Mouse (Mus musculus) testis, adult 2 months (tissue): Measurements from ENCODE around the gene Dytn.

Source experiments
- CTCF ChIP-seq: fragments of 200-500 bp; IDR thresholded peaks from 2 replicates; pipeline ENCODE4 v1.5.1; 2012; ENCODE audit warnings: low read depth, mild to moderate bottlenecking, inconsistent platforms, low read length, moderate library complexity; ENCODE audit not compliant: control insufficient read depth, insufficient read depth, insufficient replicate concordance
- POLR2A ChIP-seq: fragments of 200-500 bp; IDR thresholded peaks from 2 replicates; pipeline ENCODE4 v1.6.1; 2012; ENCODE audit warnings: low read depth, mild to moderate bottlenecking, inconsistent platforms, low read length, moderate library complexity; ENCODE audit not compliant: control insufficient read depth

DNA sequence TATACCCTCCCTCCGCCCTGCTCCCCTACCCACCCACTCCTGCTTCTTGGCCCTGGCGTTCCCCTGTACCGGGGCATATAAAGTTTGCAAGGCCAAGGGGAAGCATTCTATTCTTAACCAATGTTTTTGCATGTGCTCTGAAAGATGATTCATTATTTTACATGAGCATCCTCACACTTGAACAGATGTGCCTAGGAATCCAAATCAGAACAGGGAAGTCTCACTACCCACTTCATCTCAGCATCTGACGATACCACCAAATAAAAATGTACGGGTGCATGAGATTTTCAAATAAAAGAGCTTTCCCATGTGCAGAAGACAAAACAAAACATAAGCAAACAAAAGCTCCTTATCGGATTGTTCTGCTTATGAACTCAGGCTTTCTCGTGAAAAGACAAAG is 33.4 kb upstream of the Dytn start:
- no peak for TF ChIP-seq CTCF
- TF ChIP-seq POLR2A: no peak
